Mouse (Mus musculus): ENCODE measurements at regions not wholly inside any gene's neighbourhood (a gene's known extent, or its start where the extent isn't known, plus 50 kb on each side); places are given as distances from the start of the nearest gene placed in this dataset.

GRCm38 (mm10) chr3:27815201-27815695 lies 80.9 kb downstream of the Tmem212 start:
- DNase-seq (ENCODE audit: low spot score) = no peak

GRCm38 (mm10) chr3:27804271-27804670 lies 91.9 kb downstream of the Tmem212 start:
- no peak for DNase-seq (ENCODE audit: low spot score)

- DNase-seq (ENCODE audit: low spot score) = no peak
These were observed 80.5 kb upstream of the Fndc3b start for GRCm38 (mm10) chr3:27791633-27791951.

GRCm38 (mm10) chr3:27790932-27791632 lies 80.0 kb upstream of the Fndc3b start:
- no peak for DNase-seq (ENCODE audit: low spot score)

GRCm38 (mm10) chr3:27783926-27784325 lies 72.8 kb upstream of the Fndc3b start:
- no peak for DNase-seq (ENCODE audit: low spot score)

- no peak for DNase-seq (ENCODE audit: low spot score)
These were observed 72.4 kb upstream of the Fndc3b start for GRCm38 (mm10) chr3:27783476-27783875.

- no peak for DNase-seq (ENCODE audit: low spot score)
These were observed 71.1 kb upstream of the Fndc3b start for GRCm38 (mm10) chr3:27782056-27782765.

- DNase-seq (ENCODE audit: low spot score) = no peak
These were observed 68.8 kb upstream of the Fndc3b start for GRCm38 (mm10) chr3:27779892-27780291.

GRCm38 (mm10) chr3:27777751-27778150 lies 66.6 kb upstream of the Fndc3b start:
- DNase-seq (ENCODE audit: low spot score) = no peak

- DNase-seq (ENCODE audit: low spot score) = no peak
These were observed 62.1 kb upstream of the Fndc3b start for GRCm38 (mm10) chr3:27773176-27773575.

GRCm38 (mm10) chr3:27769438-27769837 lies 58.3 kb upstream of the Fndc3b start:
- no peak for DNase-seq (ENCODE audit: low spot score)

- DNase-seq (ENCODE audit: low spot score) = no peak
These were observed 56.1 kb upstream of the Fndc3b start for GRCm38 (mm10) chr3:27767188-27767587.

GRCm38 (mm10) chr3:27766421-27766820 lies 55.3 kb upstream of the Fndc3b start:
- DNase-seq (ENCODE audit: low spot score) = no peak

GRCm38 (mm10) chr3:27765929-27766328 lies 54.8 kb upstream of the Fndc3b start:
- peak; percentile 11 for DNase-seq (ENCODE audit: low spot score)

- DNase-seq (ENCODE audit: low spot score) = no peak
These were observed 53.4 kb upstream of the Fndc3b start for GRCm38 (mm10) chr3:27764556-27764955.

GRCm38 (mm10) chr3:27761031-27761430 lies 49.9 kb upstream of the Fndc3b start:
- DNase-seq (ENCODE audit: low spot score) = no peak

Data from urinary bladder, postnatal 25 days (tissue).